Mouse (Mus musculus) MEL (cell line): ENCODE data around the gene Tspyl2. TPM values are rescaled to one million over a fixed set of nuclear protein-coding genes. Genes with fewer than 3 reads are reported as not detected.

Experiments used
- DNase-seq: peaks from one replicate; pipeline ENCODE4 v3.0.0; 2011; ENCODE audit warnings: low read depth, low spot score
- H3K27ac ChIP-seq: 2 replicates; pipeline ENCODE4 v1.5.1; 2012; ENCODE audit warnings: low read depth, mild to moderate bottlenecking, control low read depth, low read length, moderate library complexity; ENCODE audit not compliant: control insufficient read depth
- H3K27me3 ChIP-seq, 2 experiments: fragments of 150-350 bp in 1 of 2; sonication (generic) in 1 of 2; 2 replicates each; pipeline ENCODE4 v1.6.1; 2012; ENCODE audit warnings: low read length in 2 of 2, mild to moderate bottlenecking in 2 of 2, improper control_type of control experiment in 1 of 2, moderate library complexity in 1 of 2; ENCODE audit not compliant: insufficient read depth in 2 of 2, control insufficient read depth in 1 of 2
- H3K36me3 ChIP-seq, 2 experiments: 2 replicates each; pipeline ENCODE4 v1.6.1; 2012 to 2014; ENCODE audit warnings: low read length in 2 of 2, improper control_type of control experiment in 1 of 2, inconsistent platforms in 1 of 2, mild to moderate bottlenecking in 1 of 2; ENCODE audit not compliant: insufficient read depth in 2 of 2, control insufficient read depth in 1 of 2
- H3K4me1 ChIP-seq, 2 experiments: fragments of 150-350 bp in 1 of 2; sonication (generic) in 1 of 2; 2 replicates each; pipeline ENCODE4 v1.6.1; 2012; ENCODE audit warnings: low read length in 2 of 2, improper control_type of control experiment in 1 of 2, mild to moderate bottlenecking in 1 of 2; ENCODE audit not compliant: insufficient read depth in 2 of 2, control insufficient read depth in 1 of 2
- H3K4me3 ChIP-seq, 2 experiments: fragments of 150-350 bp in 1 of 2; sonication (generic) in 1 of 2; 2 replicates each; pipeline ENCODE4 v1.5.1; 2012; ENCODE audit warnings: low read depth in 2 of 2, low read length in 2 of 2, mild to moderate bottlenecking in 2 of 2, moderate library complexity in 2 of 2, control low read depth in 1 of 2, improper control_type of control experiment in 1 of 2; ENCODE audit not compliant: control insufficient read depth in 1 of 2, insufficient read depth in 1 of 2
- H3K79me2 ChIP-seq: 2 replicates; pipeline ENCODE4 v1.6.1; 2012; ENCODE audit warnings: mild to moderate bottlenecking, low read length, moderate library complexity; ENCODE audit not compliant: control insufficient read depth, poor library complexity, insufficient read depth
- H3K9ac ChIP-seq: 2 replicates; pipeline ENCODE4 v1.6.1; 2012; ENCODE audit warnings: low read depth, mild to moderate bottlenecking, control low read depth, low read length, moderate library complexity; ENCODE audit not compliant: control insufficient read depth, poor library complexity, severe bottlenecking
- H3K9me3 ChIP-seq: fragments of 150-350 bp; sonication (generic); replicated peaks from 2 replicates; pipeline ENCODE4 v1.6.1; 2012; ENCODE audit warnings: mild to moderate bottlenecking, low read length, improper control_type of control experiment, moderate library complexity; ENCODE audit not compliant: insufficient read depth
- BHLHE40 ChIP-seq: IDR thresholded peaks from 2 replicates; pipeline ENCODE4 v1.6.1; 2012; ENCODE audit warnings: low read depth, mild to moderate bottlenecking, inconsistent platforms, low read length, improper control_type of control experiment, borderline replicate concordance
- CHD1 ChIP-seq: IDR thresholded peaks from 2 replicates; pipeline ENCODE4 v1.6.1; 2012; ENCODE audit warnings: low read depth, mild to moderate bottlenecking, inconsistent platforms, low read length, improper control_type of control experiment
- CHD2 ChIP-seq: IDR thresholded peaks from 2 replicates; pipeline ENCODE4 v1.6.1; 2011; ENCODE audit warnings: low read length, improper control_type of control experiment
- CTCF ChIP-seq, 3 experiments: IDR thresholded peaks in 2 of 3; conservative IDR thresholded peaks in 1 of 3; 2 replicates each; pipeline ENCODE4 v1.5.1; 2011 to 2012; ENCODE audit warnings: low read length in 3 of 3, low read depth in 2 of 3, mild to moderate bottlenecking in 2 of 3, improper control_type of control experiment in 1 of 3, inconsistent platforms in 1 of 3, mixed read lengths in 1 of 3, moderate library complexity in 1 of 3; ENCODE audit not compliant: control insufficient read depth in 1 of 3, insufficient read depth in 1 of 3, poor library complexity in 1 of 3, severe bottlenecking in 1 of 3
- E2F4 ChIP-seq: IDR thresholded peaks from 2 replicates; pipeline ENCODE4 v1.6.1; 2011; ENCODE audit warnings: low read depth, low read length, improper control_type of control experiment, borderline replicate concordance
- ELF1 ChIP-seq: IDR thresholded peaks from 2 replicates; pipeline ENCODE4 v1.6.1; 2014; ENCODE audit warnings: low read depth, mild to moderate bottlenecking, inconsistent platforms, low read length, improper control_type of control experiment, moderate library complexity
- EP300 ChIP-seq, 2 experiments: IDR thresholded peaks; 2 replicates each; pipeline ENCODE4 v1.6.1; 2011; ENCODE audit warnings: improper control_type of control experiment in 2 of 2, low read length in 2 of 2, low read depth in 1 of 2, mild to moderate bottlenecking in 1 of 2
- ETS1 ChIP-seq: IDR thresholded peaks from 2 replicates; pipeline ENCODE4 v1.6.1; 2012; ENCODE audit warnings: low read depth, mild to moderate bottlenecking, inconsistent platforms, low read length, improper control_type of control experiment, moderate library complexity
- GATA1 ChIP-seq: IDR thresholded peaks from 2 replicates; pipeline ENCODE4 v1.6.1; 2011; ENCODE audit warnings: low read depth, low read length, improper control_type of control experiment
- HCFC1 ChIP-seq: IDR thresholded peaks from 2 replicates; pipeline ENCODE4 v1.6.1; 2012; ENCODE audit warnings: low read depth, mild to moderate bottlenecking, inconsistent platforms, low read length, improper control_type of control experiment, moderate library complexity
- JUND ChIP-seq: IDR thresholded peaks from 2 replicates; pipeline ENCODE4 v1.6.1; 2011; ENCODE audit warnings: low read depth, mild to moderate bottlenecking, improper control_type of control experiment, low read length
- KAT2A ChIP-seq: conservative IDR thresholded peaks from 2 replicates; pipeline ENCODE4 v1.6.1; 2012; ENCODE audit warnings: low read depth, low read length, improper control_type of control experiment, inconsistent platforms
- MAFK ChIP-seq: IDR thresholded peaks from 2 replicates; pipeline ENCODE4 v1.6.1; 2011; ENCODE audit warnings: low read depth, mild to moderate bottlenecking, low read length, improper control_type of control experiment, borderline replicate concordance
- MAZ ChIP-seq: IDR thresholded peaks from 2 replicates; pipeline ENCODE4 v1.6.1; 2012; ENCODE audit warnings: low read depth, mild to moderate bottlenecking, inconsistent platforms, low read length, improper control_type of control experiment
- MEF2A ChIP-seq: IDR thresholded peaks from 2 replicates; pipeline ENCODE4 v1.6.1; 2014; ENCODE audit warnings: low read depth, mild to moderate bottlenecking, inconsistent platforms, low read length, improper control_type of control experiment; ENCODE audit not compliant: poor library complexity, insufficient replicate concordance, severe bottlenecking; ENCODE audit errors: extremely low read depth
- MXI1 ChIP-seq: IDR thresholded peaks from 2 replicates; pipeline ENCODE4 v1.6.1; 2011; ENCODE audit warnings: mild to moderate bottlenecking, low read depth, low read length, improper control_type of control experiment
- MYB ChIP-seq: IDR thresholded peaks from 2 replicates; pipeline ENCODE4 v1.6.1; 2011; ENCODE audit warnings: mild to moderate bottlenecking, low read depth, low read length, improper control_type of control experiment
- MYC ChIP-seq: IDR thresholded peaks from 2 replicates; pipeline ENCODE4 v1.6.1; 2011; ENCODE audit warnings: low read depth, mild to moderate bottlenecking, low read length, improper control_type of control experiment, moderate library complexity
- NELFE ChIP-seq: IDR thresholded peaks from 2 replicates; pipeline ENCODE4 v1.6.1; 2011; ENCODE audit warnings: low read depth, low read length, improper control_type of control experiment
- NRF1 ChIP-seq: IDR thresholded peaks from 2 replicates; pipeline ENCODE4 v1.6.1; 2014; ENCODE audit warnings: low read depth, mild to moderate bottlenecking, inconsistent platforms, low read length, improper control_type of control experiment, moderate library complexity; ENCODE audit not compliant: poor library complexity, insufficient read depth, severe bottlenecking
- POLR2AphosphoS2 ChIP-seq: IDR thresholded peaks from 2 replicates; pipeline ENCODE4 v1.6.1; 2011; ENCODE audit warnings: low read length, improper control_type of control experiment
- POLR2AphosphoS5 ChIP-seq: IDR thresholded peaks from 2 replicates; pipeline ENCODE4 v1.6.1; 2012; ENCODE audit warnings: low read depth, borderline replicate concordance, mild to moderate bottlenecking, inconsistent platforms, low read length, moderate library complexity, mixed read lengths
- RAD21 ChIP-seq: IDR thresholded peaks from 2 replicates; pipeline ENCODE4 v1.6.1; 2011; ENCODE audit warnings: mild to moderate bottlenecking, low read depth, low read length, improper control_type of control experiment
- RCOR1 ChIP-seq: IDR thresholded peaks from 2 replicates; pipeline ENCODE4 v1.6.1; 2012; ENCODE audit warnings: low read depth, mild to moderate bottlenecking, inconsistent platforms, low read length, improper control_type of control experiment
- SIN3A ChIP-seq: IDR thresholded peaks from 2 replicates; pipeline ENCODE4 v1.6.1; 2012; ENCODE audit warnings: low read length, improper control_type of control experiment, inconsistent platforms
- SMC3 ChIP-seq: IDR thresholded peaks from 2 replicates; pipeline ENCODE4 v1.6.1; 2011; ENCODE audit warnings: low read depth, low read length, improper control_type of control experiment
- TAL1 ChIP-seq: IDR thresholded peaks from 2 replicates; pipeline ENCODE4 v1.6.1; 2012; ENCODE audit warnings: mild to moderate bottlenecking, inconsistent platforms, low read length, moderate library complexity, mixed read lengths
- TBP ChIP-seq: IDR thresholded peaks from 2 replicates; pipeline ENCODE4 v1.8.0; 2011; ENCODE audit warnings: low read depth, low read length, improper control_type of control experiment
- TCF12 ChIP-seq: IDR thresholded peaks from 2 replicates; pipeline ENCODE4 v1.6.1; 2014; ENCODE audit warnings: low read depth, mild to moderate bottlenecking, inconsistent platforms, low read length, improper control_type of control experiment, moderate library complexity
- UBTF ChIP-seq: IDR thresholded peaks from 2 replicates; pipeline ENCODE4 v1.6.1; 2012; ENCODE audit warnings: low read depth, mild to moderate bottlenecking, inconsistent platforms, low read length, improper control_type of control experiment, moderate library complexity, borderline replicate concordance; ENCODE audit not compliant: insufficient read depth
- USF1 ChIP-seq: IDR thresholded peaks from 2 replicates; pipeline ENCODE4 v1.6.1; 2014; ENCODE audit warnings: low read depth, mild to moderate bottlenecking, inconsistent platforms, low read length, improper control_type of control experiment, moderate library complexity
- USF2 ChIP-seq, 2 experiments: IDR thresholded peaks; 2 replicates each; pipeline ENCODE4 v1.6.1; 2011 to 2012; ENCODE audit warnings: improper control_type of control experiment in 2 of 2, low read length in 2 of 2, borderline replicate concordance in 1 of 2, inconsistent platforms in 1 of 2, low read depth in 1 of 2, mild to moderate bottlenecking in 1 of 2; ENCODE audit not compliant: insufficient read depth in 1 of 2
- ZC3H11A ChIP-seq: IDR thresholded peaks from 2 replicates; pipeline ENCODE4 v1.6.1; 2012; ENCODE audit warnings: low read depth, mild to moderate bottlenecking, inconsistent platforms, low read length, improper control_type of control experiment
- ZMIZ1 ChIP-seq: IDR thresholded peaks from 2 replicates; pipeline ENCODE4 v1.6.1; 2012; ENCODE audit warnings: low read depth, mild to moderate bottlenecking, inconsistent platforms, low read length, improper control_type of control experiment, moderate library complexity
- ZNF384 ChIP-seq: IDR thresholded peaks from 2 replicates; pipeline ENCODE4 v1.6.1; 2012; ENCODE audit warnings: low read depth, mild to moderate bottlenecking, inconsistent platforms, low read length, improper control_type of control experiment
- polyA plus RNA-seq, 2 experiments: library from polyadenylated mRNA; stranded (reverse) in 1 of 2; unstranded in 1 of 2; fragments of >175 nt in 1 of 2; fragments of >200 nt in 1 of 2; gene quantifications; 2 replicates each; pipeline versions ENCODE4 v1.2.1 to v1.2.4; 2012; ENCODE audit warnings: low replicate concordance in 2 of 2, low read depth in 1 of 2; ENCODE audit not compliant: insufficient read length in 2 of 2, insufficient read depth in 1 of 2, missing spikeins in 1 of 2
- total RNA-seq: library from RNA; depleted of rRNA; stranded (reverse); fragments of 300-350 nt; gene quantifications from 2 replicates; pipeline ENCODE4 v1.2.3, GENCODE M21; 2012

The Tspyl2 gene
- total and polyA plus RNA-seq, 3 experiments = 19.8 to 38.1 TPM; not detected in 1

- no peak for TF ChIP-seq ZC3H11A
- TF ChIP-seq MAFK = no peak
- TF ChIP-seq CTCF (IDR thresholded peaks at IDR 0.05 in 2 of 3, conservative IDR thresholded peaks at IDR 0.05 in 1 of 3; ENCODE audit: control insufficient read depth in 1 of 3, insufficient read depth in 1 of 3, low read depth in 2 of 3, low read length in 3 of 3, poor library complexity in 1 of 3, severe bottlenecking in 1 of 3) = no peak
These were observed 15.1 kb downstream of the Tspyl2 start, which contains the start of gene Kantr (continued) for GRCm38 (mm10) chrX:152326996-152327688.

GRCm38 (mm10) chrX:152323584-152323983 is 18.6 kb downstream of the Tspyl2 start:
- H3K27me3 ChIP-seq = no peaks in the 10 kb centered on the region
- DNase-seq = peak; percentile 78

GRCm38 (mm10) chrX:152322776-152323175 is 19.4 kb downstream of the Tspyl2 start:
- H3K79me2 ChIP-seq = peaks cover 4% of the 10 kb centered on the region; the same call in 1 of the 2 replicates
- peak overlapping the region in 1 of 2 experiments; percentile 14; a peak in 1 of 4 replicates for H3K4me3 ChIP-seq
- peak overlapping the region; percentile 35; the same call in 1 of the 2 replicates for H3K9ac ChIP-seq
- peaks cover 2 to 51% of the 10 kb centered on the region in 2 experiments; a peak in 3 of 4 replicates for H3K36me3 ChIP-seq
- H3K27ac ChIP-seq = peak overlapping the region; percentile 58
- peaks cover 25 to 34% of the 10 kb centered on the region in 2 experiments for H3K4me1 ChIP-seq
- no peaks in the 10 kb centered on the region for H3K9me3 ChIP-seq
- no peaks in the 10 kb centered on the region for H3K27me3 ChIP-seq
- peak; percentile 90 for DNase-seq
- TF ChIP-seq ZNF384 (peak; percentile 87), UBTF (no peak), TAL1 (no peak), TBP (no peak), RCOR1 (0 out of 2 replicates have a peak, but pooled peaks have one; percentile 11), NELFE (no peak), GATA1 (peak; percentile 24; the same call in 1 of the 2 replicates), POLR2AphosphoS5 (no peak), CHD2 (no peak), USF1 (no peak), E2F4 (no peak), MXI1 (peak; percentile 24; the same call in 1 of the 2 replicates), EP300 (IDR thresholded peaks at IDR 0.05; ENCODE audit: low read depth in 1 of 2, low read length in 2 of 2) (peak; percentile 51 to 56; a peak in 2 of 4 replicates)

More at GRCm38 (mm10) chrX:152323584-152323983, 18.6 kb downstream of the Tspyl2 start:
- Histone ChIP-seq H3K9me3 (no peaks in the 10 kb centered on the region), H3K4me3 (no peak overlapping the region), H3K4me1 (peaks cover 25 to 34% of the 10 kb centered on the region in 2 experiments)
- no peak for TF ChIP-seq JUND
- no peak for TF ChIP-seq MYC
- TF ChIP-seq HCFC1 = no peak
- TF ChIP-seq MYB = no peak
- no peak for TF ChIP-seq TCF12
- TF ChIP-seq CTCF (IDR thresholded peaks at IDR 0.05 in 2 of 3, conservative IDR thresholded peaks at IDR 0.05 in 1 of 3; ENCODE audit: control insufficient read depth in 1 of 3, insufficient read depth in 1 of 3, low read depth in 2 of 3, low read length in 3 of 3, poor library complexity in 1 of 3, severe bottlenecking in 1 of 3) = peak; percentile 40 to 54 (median 42)
- TF ChIP-seq GATA1 = no peak
- TF ChIP-seq ZC3H11A = 0 out of 2 replicates have a peak, but pooled peaks have one; percentile 8
- TF ChIP-seq POLR2AphosphoS5 = no peak
- TF ChIP-seq SMC3 = peak; percentile 46
- peak; percentile 33 for TF ChIP-seq RAD21
- TF ChIP-seq POLR2AphosphoS2 = no peak
- TF ChIP-seq SIN3A = no peak
- no peak for TF ChIP-seq USF2 (IDR thresholded peaks at IDR 0.05; ENCODE audit: borderline replicate concordance in 1 of 2, insufficient read depth in 1 of 2, low read depth in 1 of 2, low read length in 2 of 2)
- no peak for TF ChIP-seq ELF1
- no peak for TF ChIP-seq RCOR1
- TF ChIP-seq TBP = no peak
- TF ChIP-seq E2F4 = no peak
- no peak for TF ChIP-seq ETS1
- no peak for TF ChIP-seq ZMIZ1
- TF ChIP-seq UBTF = no peak
- TF ChIP-seq USF1 = no peak
- no peak for TF ChIP-seq KAT2A
- no peak for TF ChIP-seq NELFE
- TF ChIP-seq MXI1 = no peak
- no peak for TF ChIP-seq ZNF384
- no peak for TF ChIP-seq MAFK
- no peak for TF ChIP-seq NRF1
- TF ChIP-seq MAZ = no peak
- no peak for TF ChIP-seq CHD1
- TF ChIP-seq CHD2 = no peak
- no peak for TF ChIP-seq MEF2A
- TF ChIP-seq BHLHE40 = no peak
- TF ChIP-seq, all 39 proteins: peak for 4
- Histone ChIP-seq H3K36me3 (peaks cover 0 to 57% of the 10 kb centered on the region in 2 experiments; a peak in 2 of 4 replicates), H3K27ac (peak overlapping the region; percentile 58), H3K79me2 (peaks cover 4% of the 10 kb centered on the region; the same call in 1 of the 2 replicates), H3K9ac (no peak overlapping the region)
